Mouse (Mus musculus) C3H10T1/2 (cell line): Measurements from ENCODE around the gene Cldn5. TPM values are rescaled to one million over a fixed set of nuclear protein-coding genes. Genes with fewer than 3 reads are reported as not detected.

Experiments used
- polyA plus RNA-seq, 2 experiments: library from polyadenylated mRNA; unstranded; fragments of >200 nt; fragmentation: generic; extraction: Trizol; gene quantifications; one replicate each; pipeline ENCODE4 v1.2.1; 2012; ENCODE audit warnings: missing spikeins in 2 of 2

Gene Cldn5
- not detected for polyA plus RNA-seq

GRCm38 (mm10) chr16:18776556-18777100 lies at the start of gene Cldn5:
Gene Cldn5 (plus strand): TSS chr16:18776847.

GRCm38 (mm10) chr16:18811468-18812384 lies 35.1 kb downstream of the Cldn5 start, which contains the start of the genes Ufd1 and Cdc45:
Gene Ufd1 (plus strand): TSS chr16:18811779.
Gene Cdc45 (minus strand): TSS chr16:18811987.

Other genes with a start within 250 kb of the Cldn5 start
- 10 to 100 TPM; 31.9 to 75.7 TPM for gene Tbx1, start 186.2 kb upstream of the Cldn5 start, polyA plus RNA-seq
- gene Gp1bb, start 154.4 kb upstream of the Cldn5 start, polyA plus RNA-seq, result 10 to 100 TPM in 1 of 2 experiments, 1 to 10 TPM in 1; 7.4 to 14.7 TPM
- gene Gm49601, start 150.4 kb upstream of the Cldn5 start, polyA plus RNA-seq, result 10 to 100 TPM in 1 of 2 experiments, 1 to 10 TPM in 1; 2.5 to 14.2 TPM
- gene Sept5, start 146.9 kb upstream of the Cldn5 start, polyA plus RNA-seq, result 10 to 100 TPM; 56.1 to 93.6 TPM
- 10 to 100 TPM in 1 of 2 experiments, 1 to 10 TPM in 1; 5.7 to 31.1 TPM for gene Ufd1, start 34.9 kb downstream of the Cldn5 start, polyA plus RNA-seq
- 10 to 100 TPM; 12.4 to 23.8 TPM for gene Cdc45, start 35.1 kb downstream of the Cldn5 start, polyA plus RNA-seq
- gene 2510002D24Rik, start 59.7 kb downstream of the Cldn5 start, polyA plus RNA-seq, result 1 to 10 TPM; 2.7 to 8.8 TPM
- not detected for gene Gm28539, start 59.7 kb downstream of the Cldn5 start, polyA plus RNA-seq
- gene Mrpl40, start 100.0 kb downstream of the Cldn5 start, polyA plus RNA-seq, result 10 to 100 TPM; 39.1 to 44.0 TPM
- 10 to 100 TPM; 10.8 to 26.7 TPM for gene Hira, start 100.2 kb downstream of the Cldn5 start, polyA plus RNA-seq